Mouse (Mus musculus) left cerebral cortex, adult 18-20 months (tissue): ENCODE results near the gene Kdsr. TPM values are rescaled to one million over a fixed set of nuclear protein-coding genes. Genes with fewer than 3 reads are reported as not detected.

Experiments
- DNase-seq, 2 experiments: peaks; one replicate each; pipeline ENCODE4 v3.0.0; 2021 to 2022; ENCODE audit warnings: low spot score in 2 of 2, mixed read lengths in 1 of 2
- long read RNA-seq, 2 experiments: library from polyadenylated mRNA; stranded (forward); transcript quantifications; one replicate each; pipeline ENCODE4 v2.0.0; 2021
- total RNA-seq, 2 experiments: library from RNA; stranded (reverse); gene quantifications; 2 replicates each; pipeline ENCODE4 v1.2.3; 2021

Kdsr gene
- 10 to 100 TPM; 27.3 to 28.4 TPM for total RNA-seq
- long read RNA-seq, experiment 1, full-length matches to known transcripts: 37 of 45 reads
- long read RNA-seq, experiment 1, partial matches to known transcripts: 4 of 45 reads
- long read RNA-seq, experiment 1, other reads (novel, unspliced or antisense): 4 of 45 reads
- long read RNA-seq, experiment 2, full-length matches to known transcripts: 15 of 18 reads
- long read RNA-seq, experiment 2, partial matches to known transcripts: 0 of 18 reads
- long read RNA-seq, experiment 2, other reads (novel, unspliced or antisense): 3 of 18 reads

- DNase-seq: peak; percentile 96 to 98
Measured at GRCm38 (mm10) chr1:106759572-106760435, at the start of gene Kdsr. TSS of gene Kdsr (minus strand) at chr1:106759727.

DNA sequence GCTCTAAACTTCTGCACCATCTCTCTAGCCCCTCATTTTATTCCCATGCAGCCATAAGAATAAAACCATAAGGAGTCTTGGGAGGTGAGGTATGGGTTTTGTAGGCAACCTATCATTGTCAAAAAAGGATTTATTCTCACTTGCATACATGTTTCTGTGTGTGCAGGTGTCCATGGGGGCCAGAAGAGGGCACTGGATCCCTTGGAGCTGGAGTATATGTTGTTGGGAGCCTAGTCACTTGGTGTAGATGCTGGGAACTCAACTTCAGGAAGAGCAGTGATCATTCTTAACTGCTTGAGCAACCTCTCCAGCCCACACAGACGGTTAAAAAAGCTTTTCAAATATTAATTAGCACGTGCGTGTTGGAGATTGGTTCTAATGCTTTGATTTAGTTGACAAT, 40.4 kb upstream of the Kdsr start:
- no peak for DNase-seq

DNA sequence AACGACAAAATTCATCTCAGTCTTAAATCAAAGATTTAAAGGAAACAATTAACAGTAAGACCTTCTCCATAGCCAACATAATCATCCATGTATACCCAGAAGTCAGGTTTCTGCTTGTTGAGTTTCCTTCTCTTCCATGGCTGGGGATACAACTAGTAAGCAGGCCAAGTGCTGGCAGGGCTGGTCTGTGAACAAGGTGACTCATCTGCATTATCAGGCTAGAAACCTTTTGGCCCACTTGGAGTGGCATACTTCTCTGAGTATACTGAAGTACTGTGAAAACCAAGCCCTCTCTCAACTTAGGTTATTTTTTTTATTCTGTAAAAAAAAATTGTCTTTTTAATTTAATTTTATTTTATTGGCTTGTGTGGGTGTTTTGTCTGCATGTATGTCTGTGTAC, 39.9 kb upstream of the Kdsr start:
- DNase-seq: no peak

- DNase-seq: no peak
Measured at GRCm38 (mm10) chr1:106796987-106797779, 37.7 kb upstream of the Kdsr start.

GRCm38 (mm10) chr1:106796542-106796924, 37.0 kb upstream of the Kdsr start, which contains the start of gene Vps4b:
TSS of gene Vps4b (minus strand) at chr1:106796728.
- DNase-seq: peak; percentile 92 to 93

DNA sequence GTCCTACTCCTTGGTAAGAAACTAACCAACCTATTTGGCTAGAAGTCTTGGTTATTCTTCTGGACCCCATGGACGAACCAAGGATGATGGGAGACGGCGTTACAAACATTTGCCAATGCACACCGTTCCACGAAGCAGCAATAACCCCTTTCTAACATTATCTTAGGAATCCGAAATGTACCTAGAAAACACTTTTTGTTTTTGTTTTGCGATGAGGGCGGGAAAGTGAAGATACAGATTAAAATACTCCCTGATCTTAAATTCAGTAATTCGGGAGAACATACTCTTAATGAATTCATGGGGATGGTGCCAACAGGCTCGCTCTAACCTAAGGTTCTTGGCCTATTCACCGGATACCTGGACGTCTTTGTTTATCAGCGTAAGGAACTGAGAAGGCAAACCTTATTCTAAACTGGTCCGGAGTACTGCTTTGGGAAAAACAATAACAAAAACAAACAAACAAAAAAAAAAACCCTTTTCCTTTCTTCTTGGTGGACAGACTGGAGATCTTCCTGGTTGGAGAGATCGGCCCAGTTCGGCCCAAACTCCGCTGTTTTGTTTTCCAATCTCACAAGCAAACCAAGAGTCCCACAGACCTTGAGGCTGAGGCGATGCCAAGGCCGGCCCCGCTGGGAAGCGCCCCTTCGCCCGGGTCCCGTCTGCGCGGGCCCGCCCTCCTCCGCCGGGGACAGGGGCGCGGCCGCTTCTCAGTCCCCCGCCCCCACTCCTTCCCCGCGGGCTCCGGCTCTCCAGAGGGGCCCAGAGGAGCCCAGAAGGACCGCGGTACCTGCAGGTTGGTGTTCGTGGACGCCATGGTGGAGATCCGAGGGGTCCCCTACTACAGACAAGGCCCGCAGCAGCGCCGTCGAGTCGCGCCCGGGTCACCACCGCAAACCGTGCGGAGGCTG, 36.4 kb upstream of the Kdsr start:
- DNase-seq: no peak

DNA sequence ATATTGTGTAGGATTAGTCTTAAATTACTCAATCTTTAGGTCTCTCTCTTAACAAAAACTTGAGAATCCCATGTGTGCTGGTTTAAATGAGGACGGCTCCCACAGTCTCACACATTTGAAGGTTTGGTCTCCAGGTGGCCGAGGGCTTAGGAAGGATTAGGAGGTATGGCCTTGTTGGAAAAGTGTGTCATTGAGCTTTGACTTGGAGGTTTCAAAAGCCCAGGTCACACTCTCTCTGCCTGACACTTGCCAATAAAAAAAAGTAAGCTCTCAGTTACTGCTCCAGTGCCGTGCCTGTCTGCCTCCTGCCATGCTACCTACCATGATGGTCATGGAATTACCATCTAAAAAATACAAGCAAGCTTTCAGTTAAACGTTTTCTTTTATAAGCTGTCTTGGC, 15.4 kb upstream of the Kdsr start:
- no peak for DNase-seq

GRCm38 (mm10) chr1:106774092-106774491, 14.6 kb upstream of the Kdsr start:
- DNase-seq: no peak

DNA sequence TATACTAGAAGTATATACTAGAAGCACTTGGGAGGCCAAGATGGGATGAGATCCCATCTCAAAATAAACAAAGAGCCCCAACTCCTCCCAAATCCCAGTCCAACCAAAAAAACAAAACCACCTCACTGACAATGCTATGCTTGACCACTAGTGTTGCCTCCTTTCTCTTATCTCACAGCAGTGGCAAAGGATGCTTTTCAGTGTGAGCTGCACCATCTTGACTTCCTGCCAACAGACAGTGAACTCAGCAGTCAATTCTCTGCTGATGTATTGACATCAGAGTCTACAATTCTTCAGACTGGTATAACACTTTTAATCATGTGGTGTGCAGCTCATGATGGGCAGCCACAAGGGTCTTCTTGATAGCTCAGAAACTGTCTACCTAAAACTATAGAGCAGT, 9.2 kb upstream of the Kdsr start:
- DNase-seq: no peak

- DNase-seq: peak; percentile 8 to 23
Measured at GRCm38 (mm10) chr1:106765771-106766170, 6.2 kb upstream of the Kdsr start.

DNA sequence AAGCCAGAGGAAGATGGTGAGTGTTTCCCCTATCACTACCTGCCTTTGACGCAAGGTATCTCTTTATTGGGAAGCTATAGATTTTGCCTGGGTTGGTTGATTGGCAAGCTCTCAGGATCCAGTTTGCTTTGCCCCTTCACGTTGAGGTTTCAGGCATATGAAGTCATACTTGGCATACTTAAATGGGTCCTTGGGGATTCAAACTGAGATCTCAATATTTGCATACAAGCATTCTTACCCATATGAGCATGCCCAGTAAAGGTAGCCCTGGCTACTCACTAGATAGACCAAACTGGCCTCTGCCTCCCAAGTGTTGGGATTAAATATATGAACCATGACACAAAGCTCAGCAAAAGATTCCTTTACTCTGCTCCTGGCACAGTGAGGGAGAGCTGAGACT, 5.3 kb upstream of the Kdsr start:
- DNase-seq: no peak

DNA sequence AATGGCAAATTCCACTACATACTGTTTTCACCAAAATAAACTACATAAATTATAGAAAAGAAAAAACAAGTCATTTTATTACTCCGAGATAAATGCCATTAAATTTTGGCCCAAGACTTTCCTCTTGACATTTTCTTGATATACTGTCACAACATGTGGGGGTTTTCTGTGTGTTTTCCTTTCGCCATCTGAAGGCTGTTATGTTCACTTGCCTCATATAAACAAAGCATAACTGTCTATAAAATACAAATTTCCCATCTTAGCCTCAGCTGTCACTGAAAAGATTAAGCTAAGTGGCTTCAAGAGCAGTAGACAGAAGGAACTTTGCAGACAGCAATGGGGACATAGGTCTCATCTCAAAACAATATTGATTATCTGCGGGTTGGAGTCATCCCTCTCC, 4.8 kb upstream of the Kdsr start:
- no peak for DNase-seq

- no peak for DNase-seq
Measured at GRCm38 (mm10) chr1:106760750-106761149, 1.2 kb upstream of the Kdsr start.

DNA sequence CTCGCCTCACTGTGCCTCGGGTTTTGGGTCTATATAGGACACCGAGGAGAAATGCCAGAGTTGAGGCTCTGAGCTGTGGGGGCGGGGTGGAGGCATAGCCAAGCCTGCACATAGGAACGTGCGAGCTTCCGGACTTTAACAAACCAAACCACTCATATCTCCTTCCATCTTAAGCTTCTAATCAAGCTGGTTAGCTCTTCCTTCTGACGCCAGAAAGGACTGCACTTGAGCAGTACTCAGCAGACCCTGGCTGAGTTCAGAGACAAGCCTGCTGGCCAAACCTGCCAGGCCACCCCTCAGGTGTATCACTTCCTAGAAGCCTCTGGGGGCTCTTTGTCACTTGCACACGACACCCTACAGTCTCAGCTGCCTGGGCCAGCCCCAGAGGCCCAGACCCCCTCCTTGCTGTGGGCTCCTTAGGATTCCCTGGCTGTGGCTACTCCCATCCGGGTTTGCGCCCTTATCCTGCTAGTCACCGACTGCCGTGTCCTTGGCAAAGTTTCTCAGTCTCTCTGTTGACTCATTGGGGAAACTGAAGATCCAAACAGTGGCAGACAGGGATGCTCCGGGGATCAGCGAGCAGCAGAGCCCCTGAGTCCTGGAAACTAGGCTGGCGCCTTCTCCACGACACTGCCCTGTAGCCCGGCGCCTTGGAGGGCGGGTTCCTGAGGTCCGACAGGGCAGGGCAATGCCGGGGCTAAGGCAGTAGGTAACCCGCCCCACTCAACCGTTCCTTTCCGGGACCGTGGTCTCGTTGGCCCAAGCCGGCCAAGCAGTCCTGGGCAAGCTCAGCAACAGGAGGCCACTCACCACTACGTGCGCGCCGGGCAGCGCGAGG, 574 bp downstream of the Kdsr start:
- peak; percentile 24 to 28 for DNase-seq

DNA sequence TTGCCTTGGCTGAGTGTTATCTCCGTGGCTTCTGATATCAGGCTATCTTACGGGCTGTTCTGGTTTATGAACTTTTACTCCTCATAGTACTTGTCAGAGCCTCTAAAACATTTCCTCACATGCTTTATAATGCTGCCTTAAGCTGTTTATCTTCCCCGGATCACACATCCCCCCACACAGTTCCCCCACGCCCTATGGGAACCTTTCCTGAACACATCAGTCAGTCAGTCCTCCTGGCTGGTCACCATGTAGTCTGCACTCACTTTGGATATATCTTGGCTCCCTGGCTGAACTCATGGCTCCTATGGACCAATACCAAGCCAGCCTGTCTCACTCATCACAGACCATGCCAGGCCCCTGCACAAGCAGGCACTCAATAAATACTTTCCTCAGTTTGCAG, 2.9 kb downstream of the Kdsr start:
- no peak for DNase-seq

DNA sequence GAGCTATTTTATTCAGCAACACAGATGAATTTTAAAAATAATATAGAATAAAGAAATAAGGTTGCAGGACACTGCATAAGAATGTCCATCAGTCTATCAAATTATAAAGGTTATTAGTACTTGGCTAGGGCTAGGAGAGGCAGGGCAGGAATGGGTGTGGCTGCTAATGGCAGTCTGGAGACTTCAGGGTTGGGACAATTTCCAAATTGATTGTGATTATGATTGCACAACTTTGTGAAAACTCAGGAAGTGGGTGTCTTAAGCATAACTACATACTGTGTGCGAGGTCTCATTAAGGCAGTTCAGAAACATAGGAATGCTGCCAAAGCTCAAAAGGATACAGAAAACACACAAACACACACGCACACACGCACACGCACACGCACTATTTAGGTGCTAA, 7.5 kb downstream of the Kdsr start:
- DNase-seq: no peak

DNA sequence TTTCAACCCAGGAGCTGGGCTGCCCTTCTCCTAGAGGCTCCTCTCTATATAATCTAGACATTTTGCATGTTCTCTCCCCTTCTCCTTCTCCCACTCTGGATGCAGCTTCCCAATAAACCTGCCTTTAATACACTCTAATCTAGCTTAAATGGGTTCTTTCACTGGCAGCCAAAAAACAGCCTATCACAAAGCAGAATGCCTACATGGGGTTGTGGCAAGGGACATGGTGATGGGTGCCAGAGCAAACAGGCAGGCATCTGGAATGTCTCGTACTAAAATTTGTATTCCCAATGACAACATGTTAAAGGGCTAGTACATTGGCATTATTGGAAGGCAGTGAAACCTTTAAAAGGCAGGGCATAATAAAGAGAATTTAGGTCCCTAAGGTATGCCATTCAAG, 8.9 kb downstream of the Kdsr start:
- no peak for DNase-seq

GRCm38 (mm10) chr1:106748555-106749315, 10.8 kb downstream of the Kdsr start:
- no peak for DNase-seq

DNA sequence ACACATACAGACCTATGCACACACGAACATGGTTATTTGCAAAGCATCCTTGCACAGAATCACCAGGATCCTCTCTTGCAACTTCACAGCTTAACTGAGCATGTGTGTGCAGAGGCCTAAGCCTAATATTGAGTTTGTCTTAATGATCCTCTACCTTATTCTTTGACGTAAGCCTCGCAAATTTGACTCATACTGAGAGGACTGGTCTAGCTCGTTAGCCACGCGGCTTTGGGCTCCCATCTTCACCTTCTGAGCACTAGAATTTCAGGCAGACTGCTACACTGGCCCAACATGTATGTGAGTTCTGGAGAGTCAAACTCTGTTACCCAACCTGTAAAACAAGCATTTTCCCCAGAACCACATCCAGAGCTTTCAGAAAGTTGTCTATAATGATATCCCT, 16.5 kb downstream of the Kdsr start:
- DNase-seq: no peak
